Mouse (Mus musculus) liver (tissue): ENCODE data around the gene Arntl2.
"Not testable (repeated sequence)": the region's sequence is repeated elsewhere in the genome, so short reads cannot be mapped to it uniquely, and the experiment has no call there.

Experiments
- DNase-seq: peaks from one replicate; pipeline ENCODE4 v3.0.0-alpha.2; 2020; ENCODE audit warnings: mixed read lengths

Arntl2 gene

GRCm38 (mm10) chr6:146795924-146796545 lies at the start of gene Arntl2:
Arntl2 (plus strand) TSS chr6:146796055.
- DNase-seq, result peak; percentile 77

GRCm38 (mm10) chr6:146746577-146746976 lies 49.3 kb upstream of the Arntl2 start:
- DNase-seq, result no peak

GRCm38 (mm10) chr6:146747057-146747456 lies 48.8 kb upstream of the Arntl2 start:
- no peak for DNase-seq

GRCm38 (mm10) chr6:146748271-146748670 lies 47.6 kb upstream of the Arntl2 start:
- DNase-seq, result no peak

GRCm38 (mm10) chr6:146751671-146752070 lies 44.2 kb upstream of the Arntl2 start:
- DNase-seq, result peak; percentile 19

GRCm38 (mm10) chr6:146752178-146752577 lies 43.7 kb upstream of the Arntl2 start:
- no peak for DNase-seq

GRCm38 (mm10) chr6:146752612-146753011 lies 43.2 kb upstream of the Arntl2 start:
- no peak for DNase-seq

- DNase-seq, result no peak
Measured at GRCm38 (mm10) chr6:146753560-146754160, 42.2 kb upstream of the Arntl2 start.

- DNase-seq, result no peak
Measured at GRCm38 (mm10) chr6:146755136-146755535, 40.7 kb upstream of the Arntl2 start.

GRCm38 (mm10) chr6:146755679-146756078 lies 40.2 kb upstream of the Arntl2 start:
- no peak for DNase-seq

GRCm38 (mm10) chr6:146759027-146759426 lies 36.8 kb upstream of the Arntl2 start:
- no peak for DNase-seq

GRCm38 (mm10) chr6:146760022-146760421 lies 35.8 kb upstream of the Arntl2 start:
- no peak for DNase-seq

- DNase-seq, result no peak
Measured at GRCm38 (mm10) chr6:146760736-146761135, 35.1 kb upstream of the Arntl2 start.

- no peak for DNase-seq
Measured at GRCm38 (mm10) chr6:146762264-146762898, 33.5 kb upstream of the Arntl2 start.

GRCm38 (mm10) chr6:146764593-146764992 lies 31.3 kb upstream of the Arntl2 start:
- DNase-seq, result no peak

GRCm38 (mm10) chr6:146765270-146765669 lies 30.6 kb upstream of the Arntl2 start:
- DNase-seq, result no peak

- no peak for DNase-seq
Measured at GRCm38 (mm10) chr6:146768813-146769404, 26.9 kb upstream of the Arntl2 start.

- DNase-seq, result no peak
Measured at GRCm38 (mm10) chr6:146770005-146770745, 25.7 kb upstream of the Arntl2 start.

- no peak for DNase-seq
Measured at GRCm38 (mm10) chr6:146770808-146771207, 25.0 kb upstream of the Arntl2 start.

GRCm38 (mm10) chr6:146775864-146776263 lies 20.0 kb upstream of the Arntl2 start:
- not testable (repeated sequence) for DNase-seq

GRCm38 (mm10) chr6:146776610-146777389 lies 19.1 kb upstream of the Arntl2 start:
- DNase-seq, result peak; percentile 33

- DNase-seq, result no peak
Measured at GRCm38 (mm10) chr6:146778055-146778454, 17.8 kb upstream of the Arntl2 start.
